Mouse (Mus musculus): Measurements from ENCODE around the gene Galnt6.

DNA sequence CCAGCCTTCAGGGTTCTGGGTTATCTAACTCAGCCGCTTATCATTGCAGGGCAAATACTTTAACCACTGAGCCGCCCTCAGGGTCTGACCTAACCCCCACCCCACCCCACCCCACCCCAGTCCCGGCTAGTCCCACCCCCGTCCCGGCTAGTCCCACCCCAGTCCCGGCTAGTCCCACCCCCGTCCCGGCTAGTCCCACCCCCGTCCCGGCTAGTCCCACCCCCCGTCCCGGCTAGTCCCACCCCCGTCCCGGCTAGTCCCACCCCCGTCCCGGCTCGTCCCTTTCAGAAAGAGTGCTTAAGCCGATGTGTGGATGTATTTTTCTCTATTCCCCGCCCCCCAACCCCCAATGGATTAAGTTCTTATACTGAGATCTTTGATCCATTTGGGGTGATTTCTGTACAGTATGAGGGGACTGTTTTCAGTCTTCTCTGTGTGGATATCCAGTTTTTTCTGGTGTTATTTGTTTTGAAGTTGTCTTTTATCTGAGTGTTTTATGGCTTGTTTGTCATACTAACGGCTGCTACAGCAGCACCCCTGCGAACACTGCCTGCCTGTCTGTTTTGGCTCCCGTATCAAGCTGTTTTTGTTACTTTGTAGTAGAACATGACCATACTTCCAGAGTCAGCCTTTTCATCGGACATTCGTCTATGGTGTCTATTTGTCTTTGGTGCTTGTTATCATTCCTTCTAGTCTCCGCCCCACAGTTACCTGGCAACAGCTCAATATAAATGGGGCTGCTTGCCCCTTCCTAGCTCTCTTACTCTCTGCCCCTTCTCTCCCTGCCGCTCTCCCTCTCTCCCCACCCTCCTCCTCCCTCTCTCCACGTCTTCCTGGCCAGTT is 18.2 kb upstream of the Galnt6 start:
- TF ChIP-seq TAL1 (IDR thresholded peaks at IDR 0.05; ENCODE audit: low read length) (no peak), GATA1 (IDR thresholded peaks at IDR 0.05; ENCODE audit: low read length) (peak; percentile 73; the same call in 1 of the 2 replicates)

All from erythroblast, embryonic 14.5 days (primary cell).